Mouse (Mus musculus): ENCODE measurements around the gene Cmas. TPM values are rescaled to one million over a fixed set of nuclear protein-coding genes. Genes with fewer than 3 reads are reported as not detected.

Gene Cmas
- polyA plus RNA-seq, 1 experiment from 2014 or later = 102 TPM

- 42% methylated on average over 14 of the region's 14 CpGs for WGBS
- no peaks in the 10 kb centered on the region for H3K9me3 ChIP-seq (ENCODE audit: control insufficient read depth, low read length)
- no peak overlapping the region for H3K4me3 ChIP-seq (ENCODE audit: control insufficient read depth in 1 of 2, insufficient read depth in 1 of 2, low read depth in 1 of 2, low read length in 2 of 2)
- H3K4me1 ChIP-seq (ENCODE audit: control insufficient read depth in 2 of 2, insufficient read depth in 2 of 2, low read length in 2 of 2) = peaks cover 5 to 9% of the 10 kb centered on the region in 2 experiments
- ATAC-seq (ENCODE audit: insufficient number of reproducible peaks, insufficient read depth, low FRiP score, low read depth) = no peak
- H3K4me2 ChIP-seq (ENCODE audit: low read length) = no peak overlapping the region
- H3K9ac ChIP-seq (ENCODE audit: low read length) = no peak overlapping the region
- H3K36me3 ChIP-seq (ENCODE audit: control insufficient read depth, insufficient read depth, low read length) = no peaks in the 10 kb centered on the region
- H3K27me3 ChIP-seq (ENCODE audit: control insufficient read depth, insufficient read depth, low read length) = no peaks in the 10 kb centered on the region
- H3K27ac ChIP-seq (replicated peaks in 1 of 2; ENCODE audit: control insufficient read depth in 1 of 2, insufficient read depth in 1 of 2, low read depth in 2 of 2, low read length in 2 of 2) = no peak overlapping the region
These were observed 3.9 kb upstream of the Cmas start for GRCm38 (mm10) chr6:142752331-142753246.

GRCm38 (mm10) chr6:142757334-142757965 lies 964 bp downstream of the Cmas start:
- H3K9me3 ChIP-seq (ENCODE audit: control insufficient read depth, low read length) = no peaks in the 10 kb centered on the region
- H3K4me3 ChIP-seq (ENCODE audit: control insufficient read depth in 1 of 2, insufficient read depth in 1 of 2, low read depth in 1 of 2, low read length in 2 of 2) = peak overlapping the region; percentile 93 to 97
- peaks cover 2 to 17% of the 10 kb centered on the region in 2 experiments; a peak in 2 of 4 replicates for H3K4me1 ChIP-seq (ENCODE audit: control insufficient read depth in 2 of 2, insufficient read depth in 2 of 2, low read length in 2 of 2)
- WGBS = 29% methylated on average over 10 of the region's 10 CpGs
- no peak for ATAC-seq (ENCODE audit: insufficient number of reproducible peaks, insufficient read depth, low FRiP score, low read depth)
- peak overlapping the region; percentile 83 for H3K4me2 ChIP-seq (ENCODE audit: low read length)
- peaks cover 40% of the 10 kb centered on the region for H3K36me3 ChIP-seq (ENCODE audit: control insufficient read depth, insufficient read depth, low read length)
- H3K9ac ChIP-seq (ENCODE audit: low read length) = peak overlapping the region; percentile 94
- no peaks in the 10 kb centered on the region for H3K27me3 ChIP-seq (ENCODE audit: control insufficient read depth, insufficient read depth, low read length)
- peak overlapping the region; percentile 78 to 86 for H3K27ac ChIP-seq (replicated peaks in 1 of 2; ENCODE audit: control insufficient read depth in 1 of 2, insufficient read depth in 1 of 2, low read depth in 2 of 2, low read length in 2 of 2)

GRCm38 (mm10) chr6:142757976-142758375 lies 1.5 kb downstream of the Cmas start:
- Histone ChIP-seq H3K9me3 (ENCODE audit: control insufficient read depth, low read length) (no peaks in the 10 kb centered on the region), H3K36me3 (ENCODE audit: control insufficient read depth, insufficient read depth, low read length) (peaks cover 45% of the 10 kb centered on the region), H3K4me1 (ENCODE audit: control insufficient read depth in 2 of 2, insufficient read depth in 2 of 2, low read length in 2 of 2) (peaks cover 2 to 17% of the 10 kb centered on the region in 2 experiments; a peak in 2 of 4 replicates), H3K27ac (replicated peaks in 1 of 2; ENCODE audit: control insufficient read depth in 1 of 2, insufficient read depth in 1 of 2, low read depth in 2 of 2, low read length in 2 of 2) (peak overlapping the region; percentile 52 to 61; a peak in 3 of 4 replicates), H3K27me3 (ENCODE audit: control insufficient read depth, insufficient read depth, low read length) (no peaks in the 10 kb centered on the region), H3K4me2 (ENCODE audit: low read length) (peak overlapping the region; percentile 83), H3K4me3 (ENCODE audit: control insufficient read depth in 1 of 2, insufficient read depth in 1 of 2, low read depth in 1 of 2, low read length in 2 of 2) (peak overlapping the region; percentile 19 to 97; a peak in 3 of 4 replicates), H3K9ac (ENCODE audit: low read length) (peak overlapping the region; percentile 22; the same call in 1 of the 2 replicates)
- no peak for ATAC-seq (ENCODE audit: insufficient number of reproducible peaks, insufficient read depth, low FRiP score, low read depth)
- WGBS = 74% methylated on average over 6 of the region's 6 CpGs

- Histone ChIP-seq H3K27me3 (ENCODE audit: control insufficient read depth, insufficient read depth, low read length) (no peaks in the 10 kb centered on the region), H3K9me3 (ENCODE audit: control insufficient read depth, low read length) (no peaks in the 10 kb centered on the region), H3K36me3 (ENCODE audit: control insufficient read depth, insufficient read depth, low read length) (peaks cover 47% of the 10 kb centered on the region), H3K9ac (ENCODE audit: low read length) (no peak overlapping the region), H3K4me3 (ENCODE audit: control insufficient read depth in 1 of 2, insufficient read depth in 1 of 2, low read depth in 1 of 2, low read length in 2 of 2) (peak overlapping the region in 1 of 2 experiments; percentile 97; a peak in 2 of 4 replicates), H3K4me2 (ENCODE audit: low read length) (peak overlapping the region; percentile 83), H3K27ac (replicated peaks in 1 of 2; ENCODE audit: control insufficient read depth in 1 of 2, insufficient read depth in 1 of 2, low read depth in 2 of 2, low read length in 2 of 2) (no peak overlapping the region; a peak in 1 of 4 replicates), H3K4me1 (ENCODE audit: control insufficient read depth in 2 of 2, insufficient read depth in 2 of 2, low read length in 2 of 2) (peaks cover 2 to 17% of the 10 kb centered on the region in 2 experiments; a peak in 2 of 4 replicates)
- ATAC-seq (ENCODE audit: insufficient number of reproducible peaks, insufficient read depth, low FRiP score, low read depth) = no peak
- WGBS = 92% methylated on average over 6 of the region's 6 CpGs
These were observed 2.1 kb downstream of the Cmas start for GRCm38 (mm10) chr6:142758562-142758961.

- Histone ChIP-seq H3K9ac (ENCODE audit: low read length) (no peak overlapping the region), H3K36me3 (ENCODE audit: control insufficient read depth, insufficient read depth, low read length) (peaks cover 53% of the 10 kb centered on the region), H3K9me3 (ENCODE audit: control insufficient read depth, low read length) (no peaks in the 10 kb centered on the region), H3K4me2 (ENCODE audit: low read length) (0 out of 2 replicates have a peak overlapping the region, but pooled peaks have one; percentile 6), H3K27me3 (ENCODE audit: control insufficient read depth, insufficient read depth, low read length) (no peaks in the 10 kb centered on the region), H3K4me1 (ENCODE audit: control insufficient read depth in 2 of 2, insufficient read depth in 2 of 2, low read length in 2 of 2) (peaks cover under 1 to 17% of the 10 kb centered on the region in 2 experiments; a peak in 2 of 4 replicates), H3K4me3 (ENCODE audit: control insufficient read depth in 1 of 2, insufficient read depth in 1 of 2, low read depth in 1 of 2, low read length in 2 of 2) (no peak overlapping the region), H3K27ac (replicated peaks in 1 of 2; ENCODE audit: control insufficient read depth in 1 of 2, insufficient read depth in 1 of 2, low read depth in 2 of 2, low read length in 2 of 2) (no peak overlapping the region)
- ATAC-seq (ENCODE audit: insufficient number of reproducible peaks, insufficient read depth, low FRiP score, low read depth) = no peak
- WGBS = 73% methylated on average over 2 of the region's 2 CpGs
These were observed 3.1 kb downstream of the Cmas start for GRCm38 (mm10) chr6:142759633-142760032.

GRCm38 (mm10) chr6:142764933-142765332 lies 8.4 kb downstream of the Cmas start:
- H3K9me3 ChIP-seq (ENCODE audit: control insufficient read depth, low read length) = no peaks in the 10 kb centered on the region
- no peaks in the 10 kb centered on the region for H3K27me3 ChIP-seq (ENCODE audit: control insufficient read depth, insufficient read depth, low read length)
- WGBS = 85% methylated on average over 2 of the region's 2 CpGs
- no peak overlapping the region for H3K4me3 ChIP-seq (ENCODE audit: control insufficient read depth in 1 of 2, insufficient read depth in 1 of 2, low read depth in 1 of 2, low read length in 2 of 2)
- peaks cover 88% of the 10 kb centered on the region for H3K36me3 ChIP-seq (ENCODE audit: control insufficient read depth, insufficient read depth, low read length)
- peaks cover 0 to 6% of the 10 kb centered on the region in 2 experiments; a peak in 2 of 4 replicates for H3K4me1 ChIP-seq (ENCODE audit: control insufficient read depth in 2 of 2, insufficient read depth in 2 of 2, low read length in 2 of 2)
- no peak overlapping the region for H3K9ac ChIP-seq (ENCODE audit: low read length)
- H3K4me2 ChIP-seq (ENCODE audit: low read length) = no peak overlapping the region
- no peak overlapping the region for H3K27ac ChIP-seq (replicated peaks in 1 of 2; ENCODE audit: control insufficient read depth in 1 of 2, insufficient read depth in 1 of 2, low read depth in 2 of 2, low read length in 2 of 2)
- ATAC-seq (ENCODE audit: insufficient number of reproducible peaks, insufficient read depth, low FRiP score, low read depth) = no peak

- Histone ChIP-seq H3K27ac (replicated peaks in 1 of 2; ENCODE audit: control insufficient read depth in 1 of 2, insufficient read depth in 1 of 2, low read depth in 2 of 2, low read length in 2 of 2) (no peak overlapping the region), H3K4me3 (ENCODE audit: control insufficient read depth in 1 of 2, insufficient read depth in 1 of 2, low read depth in 1 of 2, low read length in 2 of 2) (no peak overlapping the region), H3K36me3 (ENCODE audit: control insufficient read depth, insufficient read depth, low read length) (peaks cover 92% of the 10 kb centered on the region), H3K9me3 (ENCODE audit: control insufficient read depth, low read length) (no peaks in the 10 kb centered on the region), H3K9ac (ENCODE audit: low read length) (no peak overlapping the region), H3K27me3 (ENCODE audit: control insufficient read depth, insufficient read depth, low read length) (no peaks in the 10 kb centered on the region), H3K4me1 (ENCODE audit: control insufficient read depth in 2 of 2, insufficient read depth in 2 of 2, low read length in 2 of 2) (peaks cover 0 to 6% of the 10 kb centered on the region in 2 experiments; a peak in 2 of 4 replicates), H3K4me2 (ENCODE audit: low read length) (no peak overlapping the region)
- ATAC-seq (ENCODE audit: insufficient number of reproducible peaks, insufficient read depth, low FRiP score, low read depth) = no peak
- WGBS = 91% methylated on average over 9 of the region's 9 CpGs
These were observed 10.8 kb downstream of the Cmas start for GRCm38 (mm10) chr6:142767305-142767704.

Measured in heart, embryonic 14.5 days (tissue).